Mouse (Mus musculus) liver, embryonic 15.5 days (tissue): Measurements from ENCODE around the gene Tsen34. TPM values are rescaled to one million over a fixed set of nuclear protein-coding genes. Genes with fewer than 3 reads are reported as not detected.

Experiments
- microRNA-seq: library from miRNA; unstranded; fragments of <30 nt; microRNA quantifications from one replicate; pipeline ENCODE4, GENCODE M21; 2016
- polyA plus RNA-seq: library from polyadenylated mRNA; unstranded; fragments of >200 nt; fragmentation: Nextera tagmentation; extraction: Ambion mirVana; gene quantifications from 2 replicates; pipeline ENCODE4 v1.2.1, GENCODE M21; 2015

Tsen34 gene
- polyA plus RNA-seq, 1 experiment from 2014 or later = 43.9 TPM

Small RNAs within 50 kb of the gene (microRNA-seq; reads per million reads assigned to microRNA genes)
- 5.1 reads per million, percentile 17 among the genes with 10 or more reads in this experiment for gene Mir3572

Other genes starting within 250 kb of the Tsen34 start
- gene Tarm1, start 190.2 kb upstream of the Tsen34 start, polyA plus RNA-seq = 0.30 and 0.37 TPM in 2 replicates
- gene Oscar, start 76.7 kb upstream of the Tsen34 start, polyA plus RNA-seq = 0.05 TPM in 1 of 2 replicates, not detected in the other
- gene Ndufa3, start 75.5 kb upstream of the Tsen34 start, polyA plus RNA-seq = 269 and 276 TPM in 2 replicates
- gene Tfpt, start 62.9 kb upstream of the Tsen34 start, polyA plus RNA-seq = 10.4 and 12.2 TPM in 2 replicates
- gene Prpf31, start 62.9 kb upstream of the Tsen34 start, polyA plus RNA-seq = 47.0 and 49.1 TPM in 2 replicates
- 17.7 and 23.1 TPM in 2 replicates for gene Cnot3, start 47.6 kb upstream of the Tsen34 start, polyA plus RNA-seq
- 5.9 and 6.6 TPM in 2 replicates for gene Leng1, start 27.0 kb upstream of the Tsen34 start, polyA plus RNA-seq
- gene Tmc4, start 15.3 kb upstream of the Tsen34 start, polyA plus RNA-seq = 4.0 and 5.1 TPM in 2 replicates
- 20.9 and 24.1 TPM in 2 replicates for gene Mboat7, start 660 bp downstream of the Tsen34 start, polyA plus RNA-seq
- gene Rps9, start 11.1 kb downstream of the Tsen34 start, polyA plus RNA-seq = 692 and 790 TPM in 2 replicates
- 5.1 and 6.3 TPM in 2 replicates for gene Pirb, start 27.5 kb downstream of the Tsen34 start, polyA plus RNA-seq
- 0.12 TPM in 1 of 2 replicates, not detected in the other for gene Gm15448, start 132.8 kb downstream of the Tsen34 start, polyA plus RNA-seq
- 2.0 and 2.1 TPM in 2 replicates for gene Pira2, start 152.2 kb downstream of the Tsen34 start, polyA plus RNA-seq
- gene Gm14548, start 205.3 kb downstream of the Tsen34 start, polyA plus RNA-seq = 1.1 and 1.6 TPM in 2 replicates
- 0.97 and 1.3 TPM in 2 replicates for gene Lilra6, start 222.6 kb downstream of the Tsen34 start, polyA plus RNA-seq